Mouse (Mus musculus) lung, embryonic 14.5 days (tissue): ENCODE data around the gene Hoxb3. TPM values are rescaled to one million over a fixed set of nuclear protein-coding genes. Genes with fewer than 3 reads are reported as not detected.

Experiments used
- ATAC-seq: fragments of 200-750 bp; cut with Nextera tagmentation; 2 replicates; pipeline ENCODE4 v1.8.0; 2017; ENCODE audit warnings: mild to moderate bottlenecking, moderate TSS enrichment, moderate library complexity; ENCODE audit not compliant: insufficient read depth
- DNase-seq: peaks from one replicate; pipeline ENCODE4 v3.0.0-alpha.2; 2015
- H3K27ac ChIP-seq: fragments of 300-500 bp; sonication (generic); 2 replicates; pipeline ENCODE4 v1.5.1; 2014; ENCODE audit warnings: low read depth, mild to moderate bottlenecking, moderate library complexity
- H3K27me3 ChIP-seq: fragments of 300-500 bp; sonication (generic); 2 replicates; pipeline ENCODE4 v1.6.1; 2014; ENCODE audit warnings: low read length, control low read depth; ENCODE audit not compliant: insufficient read depth
- H3K36me3 ChIP-seq: fragments of 300-500 bp; sonication (generic); 2 replicates; pipeline ENCODE4 v1.6.1; 2014; ENCODE audit warnings: control low read depth; ENCODE audit not compliant: insufficient read depth
- H3K4me1 ChIP-seq: fragments of 300-500 bp; sonication (generic); 2 replicates; pipeline ENCODE4 v1.6.1; 2014; ENCODE audit warnings: antibody characterized with exemption, control low read depth; ENCODE audit not compliant: insufficient read depth
- H3K4me2 ChIP-seq: fragments of 300-500 bp; sonication (generic); 2 replicates; pipeline ENCODE4 v1.6.1; 2014; ENCODE audit warnings: mild to moderate bottlenecking
- H3K4me3 ChIP-seq: fragments of 300-500 bp; sonication (generic); 2 replicates; pipeline ENCODE4 v1.5.1; 2014; ENCODE audit warnings: low read depth, low read length
- H3K9ac ChIP-seq: fragments of 300-500 bp; sonication (generic); 2 replicates; pipeline ENCODE4 v1.6.1; 2014
- H3K9me3 ChIP-seq: fragments of 300-500 bp; sonication (generic); 2 replicates; pipeline ENCODE4 v1.6.1; 2016; ENCODE audit warnings: low read depth, low read length, control low read depth
- CTCF ChIP-seq: IDR thresholded peaks from 2 replicates; pipeline ENCODE4 v1.5.1; 2016; ENCODE audit warnings: antibody characterized with exemption, low read depth
- WGBS: fragments of 180-500 bp; shearing (Covaris S2); extraction: QIAGEN DNeasy Blood & Tissue Kit; methylation state at CpG from one replicate; pipeline ENCODE4 v1.1.7; 2014; 5-methylcytosine and 5-hydroxymethylcytosine counted together
- polyA plus RNA-seq: library from polyadenylated mRNA; unstranded; fragments of >200 nt; fragmentation: Nextera tagmentation; extraction: Ambion mirVana; gene quantifications from 2 replicates; pipeline ENCODE4 v1.2.1, GENCODE M21; 2014

The Hoxb3 gene
- polyA plus RNA-seq, 1 experiment from 2014 or later, result 6.3 TPM

DNA sequence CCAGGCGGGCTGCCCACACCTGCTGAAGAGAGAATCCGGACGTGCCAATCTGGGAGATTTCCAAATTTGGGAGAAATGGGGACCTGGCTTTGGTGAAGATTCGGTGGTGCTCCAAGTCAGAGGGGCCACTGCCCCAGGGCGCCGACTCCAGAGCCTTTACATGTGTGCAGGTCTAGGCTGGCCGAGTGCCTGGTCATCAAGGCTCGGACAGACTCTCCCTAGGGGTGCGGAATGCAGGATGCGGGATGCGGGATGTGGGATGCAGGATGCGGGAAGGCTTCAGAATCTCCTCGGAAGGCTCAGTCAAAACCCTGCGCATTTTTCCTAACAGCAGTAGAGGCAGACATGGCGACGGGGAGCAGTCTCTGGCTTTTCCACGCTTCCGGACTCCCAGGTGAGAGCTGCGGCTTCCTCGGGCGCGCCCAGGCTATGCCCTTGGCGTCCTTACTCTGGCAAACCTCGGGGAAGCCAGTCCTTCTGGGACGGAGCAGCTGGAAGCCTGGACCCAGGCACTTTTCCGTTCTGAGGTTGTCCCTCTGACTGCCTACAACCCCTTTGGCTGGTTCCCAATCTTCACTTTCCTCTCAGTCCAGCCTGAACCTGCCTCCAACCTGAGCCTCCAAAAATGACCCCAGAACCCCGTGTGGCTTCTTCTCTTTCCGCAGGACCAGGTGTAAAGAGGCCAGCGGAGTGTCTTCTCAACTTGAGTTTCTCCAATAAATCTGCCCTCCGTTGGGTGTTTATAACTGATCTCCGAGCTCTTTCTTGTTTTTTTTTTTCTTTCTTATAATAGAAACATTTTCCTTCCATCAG lies 43.5 kb upstream of the Hoxb3 start:
- H3K9me3 ChIP-seq, result no peaks in the 10 kb centered on the region
- peaks cover 95% of the 10 kb centered on the region for H3K27me3 ChIP-seq
- no peak overlapping the region for H3K9ac ChIP-seq
- WGBS, result 4% methylated on average over 31 of the region's 31 CpGs
- no peaks in the 10 kb centered on the region for H3K36me3 ChIP-seq
- no peaks in the 10 kb centered on the region for H3K4me1 ChIP-seq
- no peak for TF ChIP-seq CTCF
- 0 out of 2 replicates have a peak overlapping the region, but pooled peaks have one; percentile 30 for H3K4me2 ChIP-seq
- H3K27ac ChIP-seq, result no peak overlapping the region
- no peak for ATAC-seq
- 0 out of 2 replicates have a peak overlapping the region, but pooled peaks have one; percentile 2 for H3K4me3 ChIP-seq
- DNase-seq, result no peak

- no peak for TF ChIP-seq CTCF
- Histone ChIP-seq H3K4me2 (no peak overlapping the region), H3K9ac (no peak overlapping the region), H3K27me3 (peaks cover 92% of the 10 kb centered on the region), H3K36me3 (no peaks in the 10 kb centered on the region), H3K9me3 (no peaks in the 10 kb centered on the region), H3K27ac (no peak overlapping the region), H3K4me3 (no peak overlapping the region), H3K4me1 (no peaks in the 10 kb centered on the region)
- ATAC-seq (no peak), DNase-seq (no peak)
- 21% methylated on average over 8 of the region's 8 CpGs for WGBS
Observed at GRCm38 (mm10) chr11:96280399-96281378, 42.4 kb upstream of the Hoxb3 start.

GRCm38 (mm10) chr11:96281396-96281795 lies 41.7 kb upstream of the Hoxb3 start:
- no peak for ATAC-seq
- Histone ChIP-seq H3K4me3 (no peak overlapping the region), H3K4me1 (no peaks in the 10 kb centered on the region), H3K4me2 (peak overlapping the region; percentile 18; the same call in 1 of the 2 replicates), H3K27ac (no peak overlapping the region), H3K36me3 (no peaks in the 10 kb centered on the region), H3K9me3 (no peaks in the 10 kb centered on the region), H3K9ac (no peak overlapping the region), H3K27me3 (peaks cover 91% of the 10 kb centered on the region)
- 9% methylated on average over 18 of the region's 18 CpGs for WGBS
- no peak for TF ChIP-seq CTCF
- no peak for DNase-seq

DNA sequence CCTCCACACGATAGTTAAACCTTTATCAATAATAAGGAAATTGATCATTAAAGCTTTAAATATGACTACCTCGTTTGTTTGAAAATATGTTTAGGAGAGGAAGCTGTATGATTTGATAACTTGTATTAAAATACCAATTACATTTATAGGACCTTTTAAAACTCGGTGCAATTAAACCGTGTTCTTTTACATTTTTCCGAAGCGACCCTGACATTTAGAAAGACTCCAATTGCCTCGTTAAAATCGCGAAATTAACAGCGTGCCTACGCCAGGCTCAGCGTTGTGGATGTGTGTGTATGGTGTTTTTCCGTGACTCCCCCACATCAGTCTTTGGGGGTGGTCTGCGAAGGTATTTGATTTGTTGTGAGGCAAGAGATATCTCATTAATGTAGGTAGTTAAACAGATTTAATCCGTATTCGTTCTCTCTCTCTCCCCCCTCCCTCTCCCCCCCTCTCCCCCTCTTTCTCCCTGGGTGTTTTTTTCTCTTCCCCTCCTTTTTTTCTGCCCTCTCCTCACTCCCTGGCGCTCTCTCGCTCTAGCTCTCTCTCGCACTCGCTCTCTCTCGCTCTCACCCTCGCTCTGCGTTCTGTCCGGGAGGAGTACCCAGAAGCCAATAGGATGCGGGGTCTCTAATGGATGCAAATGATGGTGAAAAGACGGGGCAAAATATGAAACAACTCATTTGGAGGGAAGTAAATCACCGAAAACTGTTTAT lies 41.1 kb upstream of the Hoxb3 start, which contains the start of gene Hoxb8:
Gene Hoxb8, plus strand, starts transcription at position 51 of the 716 bp plus-strand sequence.
- H3K4me2 ChIP-seq, result peak within 1 kb of the TSS; percentile 86
- H3K27ac ChIP-seq, result no peak within 1 kb of the TSS; the same call in 1 of the 2 replicates
- peak within 1 kb of the TSS; percentile 56; the same call in 1 of the 2 replicates for H3K9ac ChIP-seq
- H3K9me3 ChIP-seq, result no peaks in the 10 kb centered on the region
- H3K4me1 ChIP-seq, result no peaks in the 10 kb centered on the region
- no peak for TF ChIP-seq CTCF
- peaks cover 90% of the 10 kb centered on the region for H3K27me3 ChIP-seq
- H3K36me3 ChIP-seq, result no peaks in the 10 kb centered on the region
- no peak for ATAC-seq
- under 1% methylated on average over 27 of the region's 27 CpGs for WGBS
- peak within 1 kb of the TSS; percentile 48 for H3K4me3 ChIP-seq
- peak; percentile 58 for DNase-seq

DNA sequence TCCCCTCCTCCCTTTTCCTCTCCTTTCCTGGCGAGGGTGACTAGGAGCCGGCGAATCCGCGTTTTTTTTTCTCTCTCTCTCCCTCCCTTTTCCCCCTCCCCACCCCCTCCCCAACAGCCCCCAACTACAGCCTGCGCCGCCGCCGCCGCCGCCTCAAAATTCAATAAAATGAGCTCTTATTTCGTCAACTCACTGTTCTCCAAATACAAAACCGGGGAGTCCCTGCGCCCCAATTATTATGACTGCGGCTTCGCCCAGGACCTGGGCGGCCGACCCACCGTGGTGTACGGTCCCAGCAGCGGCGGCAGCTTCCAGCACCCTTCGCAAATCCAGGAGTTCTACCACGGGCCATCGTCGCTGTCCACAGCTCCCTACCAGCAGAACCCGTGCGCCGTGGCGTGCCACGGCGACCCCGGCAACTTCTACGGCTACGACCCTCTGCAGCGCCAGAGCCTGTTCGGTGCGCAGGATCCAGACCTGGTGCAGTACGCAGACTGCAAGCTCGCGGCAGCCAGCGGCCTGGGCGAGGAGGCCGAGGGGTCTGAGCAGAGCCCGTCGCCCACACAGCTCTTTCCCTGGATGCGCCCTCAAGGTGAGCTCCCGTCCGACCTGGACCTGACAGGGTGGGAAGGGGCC lies 40.2 kb upstream of the Hoxb3 start:
- H3K9me3 ChIP-seq, result no peaks in the 10 kb centered on the region
- no peak for TF ChIP-seq CTCF
- no peaks in the 10 kb centered on the region for H3K36me3 ChIP-seq
- H3K27me3 ChIP-seq, result peaks cover 90% of the 10 kb centered on the region
- under 1% methylated on average over 47 of the region's 49 CpGs for WGBS
- H3K4me2 ChIP-seq, result peak overlapping the region; percentile 86
- H3K27ac ChIP-seq, result peak overlapping the region; percentile 6; the same call in 1 of the 2 replicates
- H3K9ac ChIP-seq, result peak overlapping the region; percentile 56
- peak overlapping the region; percentile 48 for H3K4me3 ChIP-seq
- H3K4me1 ChIP-seq, result 0 out of 2 replicates have a peak, but pooled peaks cover 3% of the 10 kb centered on the region
- no peak for ATAC-seq
- peak; percentile 69 for DNase-seq
